Mouse (Mus musculus) small intestine, adult 2 months (tissue): ENCODE results near the gene Ncmap.

Source experiments
- CTCF ChIP-seq: fragments of 200-500 bp; IDR thresholded peaks from 2 replicates; pipeline ENCODE4 v1.5.1; 2012; ENCODE audit warnings: low read depth, mild to moderate bottlenecking, control low read depth, inconsistent platforms, low read length, moderate library complexity, mixed read lengths; ENCODE audit not compliant: insufficient replicate concordance, insufficient read length; ENCODE audit errors: extremely low read depth
- POLR2A ChIP-seq: fragments of 200-500 bp; IDR thresholded peaks from 2 replicates; pipeline ENCODE4 v1.6.1; 2012; ENCODE audit warnings: low read depth, mild to moderate bottlenecking, control low read depth, inconsistent platforms, low read length, moderate library complexity

- TF ChIP-seq POLR2A (no peak), CTCF (peak; percentile 53; the same call in 1 of the 2 replicates)
These were observed 39.3 kb downstream of the Ncmap start for GRCm38 (mm10) chr4:135358736-135359135.
